Mouse (Mus musculus): Measurements from ENCODE around the gene Fasl.

Gene Fasl

GRCm38 (mm10) chr1:161756547-161756946 lies 31.7 kb downstream of the Fasl start:
- DNase-seq = no peak

GRCm38 (mm10) chr1:161751311-161751710 lies 37.0 kb downstream of the Fasl start:
- peak; percentile 17 for DNase-seq

- DNase-seq = no peak
Measured at GRCm38 (mm10) chr1:161750471-161751041, 37.7 kb downstream of the Fasl start.

- no peak for DNase-seq
Measured at GRCm38 (mm10) chr1:161748685-161749084, 39.6 kb downstream of the Fasl start.

- DNase-seq = peak; percentile 53
Measured at GRCm38 (mm10) chr1:161748138-161748537, 40.2 kb downstream of the Fasl start.

- no peak for DNase-seq
Measured at GRCm38 (mm10) chr1:161746542-161747302, 41.6 kb downstream of the Fasl start.

GRCm38 (mm10) chr1:161744855-161745254 lies 43.4 kb downstream of the Fasl start:
- DNase-seq = no peak

GRCm38 (mm10) chr1:161744209-161744608 lies 44.1 kb downstream of the Fasl start:
- no peak for DNase-seq

GRCm38 (mm10) chr1:161742481-161743267 lies 45.6 kb downstream of the Fasl start:
- no peak for DNase-seq

- DNase-seq = peak; percentile 66
Measured at GRCm38 (mm10) chr1:161736848-161737247, 51.4 kb downstream of the Fasl start.

- no peak for DNase-seq
Measured at GRCm38 (mm10) chr1:161736255-161736654, 52.0 kb downstream of the Fasl start.

- peak; percentile 56 for DNase-seq
Measured at GRCm38 (mm10) chr1:161735465-161736046, 52.7 kb downstream of the Fasl start.

GRCm38 (mm10) chr1:161734741-161735211 lies 53.5 kb downstream of the Fasl start:
- no peak for DNase-seq

- DNase-seq = no peak
Measured at GRCm38 (mm10) chr1:161734314-161734713, 54.0 kb downstream of the Fasl start.

Data from embryo, embryonic 11 days (tissue).